Mouse (Mus musculus): ENCODE measurements at regions not wholly inside any gene's neighbourhood (a gene's known extent, or its start where the extent isn't known, plus 50 kb on each side); places are given as distances from the start of the nearest gene placed in this dataset.

- TF ChIP-seq POLR2A (IDR thresholded peaks at IDR 0.05; ENCODE audit: insufficient read length, low read depth) = no peak
- no peak for TF ChIP-seq MAX (IDR thresholded peaks at IDR 0.05; ENCODE audit: low read depth)
- no peak for TF ChIP-seq POLR2AphosphoS2 (IDR thresholded peaks at IDR 0.05; ENCODE audit: insufficient read length, low read depth)
Measured at GRCm38 (mm10) chr5:33495276-33495675, 61.5 kb upstream of the Nkx1-1 start.
